Mouse (Mus musculus) small intestine, adult 2 months (tissue): ENCODE data around the gene Mtg2.

Experiments
- CTCF ChIP-seq: fragments of 200-500 bp; IDR thresholded peaks from 2 replicates; pipeline ENCODE4 v1.5.1; 2012; ENCODE audit warnings: low read depth, mild to moderate bottlenecking, control low read depth, inconsistent platforms, low read length, moderate library complexity, mixed read lengths; ENCODE audit not compliant: insufficient replicate concordance, insufficient read length; ENCODE audit errors: extremely low read depth
- POLR2A ChIP-seq: fragments of 200-500 bp; IDR thresholded peaks from 2 replicates; pipeline ENCODE4 v1.6.1; 2012; ENCODE audit warnings: low read depth, mild to moderate bottlenecking, control low read depth, inconsistent platforms, low read length, moderate library complexity

DNA sequence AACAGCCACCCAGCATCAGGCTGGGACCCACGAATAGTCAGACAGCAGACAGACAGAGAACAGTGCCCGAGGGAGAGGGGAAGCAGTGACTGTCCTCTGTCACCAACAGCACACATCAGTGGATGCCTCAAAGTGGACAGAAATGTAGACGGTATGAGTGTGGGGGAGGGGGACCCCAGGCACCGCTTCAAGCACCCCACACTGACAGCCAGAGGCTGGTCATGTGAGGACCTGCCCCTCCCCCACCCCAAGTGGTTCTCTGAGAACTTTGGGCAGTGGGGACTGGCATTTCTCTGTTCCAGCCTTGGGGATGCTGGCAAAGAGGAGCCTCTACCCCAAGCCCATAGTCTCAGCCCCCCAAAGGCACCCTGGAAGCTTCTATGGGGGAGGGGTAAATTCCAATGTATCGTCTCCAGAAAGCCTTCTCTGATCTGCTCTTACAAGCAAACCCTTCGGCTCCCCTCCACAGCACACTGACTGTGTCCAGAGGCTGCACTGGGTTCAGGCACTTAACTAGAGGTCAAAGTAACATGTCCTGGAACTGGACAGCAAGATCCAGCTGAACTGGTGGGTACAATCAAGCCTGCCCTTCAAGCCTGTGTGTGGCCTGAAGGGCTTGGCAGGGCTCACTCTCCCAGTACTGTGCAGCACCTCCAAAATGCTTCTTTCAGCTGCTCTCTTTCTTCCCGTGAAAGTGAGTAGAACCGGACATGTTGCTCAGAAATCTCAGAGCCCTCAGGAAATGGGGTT, 35.2 kb downstream of the Mtg2 start:
- TF ChIP-seq CTCF = no peak
- TF ChIP-seq POLR2A = no peak
